Mouse (Mus musculus) retina, postnatal 7 days (tissue): ENCODE results near the gene Prrt4.

Experiments
- DNase-seq: peaks from one replicate; pipeline ENCODE4 v3.0.0-alpha.2; 2012; ENCODE audit warnings: low read depth, low spot score

Gene Prrt4

GRCm38 (mm10) chr6:29150001-29150400 lies 29.4 kb downstream of the Prrt4 start:
- no peak for DNase-seq

- DNase-seq: no peak
Observed at GRCm38 (mm10) chr6:29147407-29148010, 31.9 kb downstream of the Prrt4 start.

DNA sequence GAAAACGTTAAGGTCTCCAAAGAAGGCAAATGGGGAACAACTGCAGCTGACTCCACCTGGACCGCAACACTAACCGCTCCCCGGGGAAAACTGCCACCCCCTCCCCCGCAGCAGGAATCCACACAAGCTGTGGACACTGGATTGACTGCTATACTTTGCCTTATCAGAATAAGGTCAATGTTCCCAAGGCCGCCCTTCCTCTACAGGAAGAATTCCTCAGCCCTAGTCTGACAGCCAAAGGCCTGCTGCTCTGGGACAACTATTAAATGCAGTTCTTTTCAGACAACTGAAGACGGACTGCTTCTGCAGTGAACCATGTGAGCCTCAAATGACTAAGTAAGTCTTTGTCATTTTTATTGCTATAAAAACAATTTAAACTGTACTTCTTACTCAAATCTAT lies 32.7 kb downstream of the Prrt4 start:
- no peak for DNase-seq

DNA sequence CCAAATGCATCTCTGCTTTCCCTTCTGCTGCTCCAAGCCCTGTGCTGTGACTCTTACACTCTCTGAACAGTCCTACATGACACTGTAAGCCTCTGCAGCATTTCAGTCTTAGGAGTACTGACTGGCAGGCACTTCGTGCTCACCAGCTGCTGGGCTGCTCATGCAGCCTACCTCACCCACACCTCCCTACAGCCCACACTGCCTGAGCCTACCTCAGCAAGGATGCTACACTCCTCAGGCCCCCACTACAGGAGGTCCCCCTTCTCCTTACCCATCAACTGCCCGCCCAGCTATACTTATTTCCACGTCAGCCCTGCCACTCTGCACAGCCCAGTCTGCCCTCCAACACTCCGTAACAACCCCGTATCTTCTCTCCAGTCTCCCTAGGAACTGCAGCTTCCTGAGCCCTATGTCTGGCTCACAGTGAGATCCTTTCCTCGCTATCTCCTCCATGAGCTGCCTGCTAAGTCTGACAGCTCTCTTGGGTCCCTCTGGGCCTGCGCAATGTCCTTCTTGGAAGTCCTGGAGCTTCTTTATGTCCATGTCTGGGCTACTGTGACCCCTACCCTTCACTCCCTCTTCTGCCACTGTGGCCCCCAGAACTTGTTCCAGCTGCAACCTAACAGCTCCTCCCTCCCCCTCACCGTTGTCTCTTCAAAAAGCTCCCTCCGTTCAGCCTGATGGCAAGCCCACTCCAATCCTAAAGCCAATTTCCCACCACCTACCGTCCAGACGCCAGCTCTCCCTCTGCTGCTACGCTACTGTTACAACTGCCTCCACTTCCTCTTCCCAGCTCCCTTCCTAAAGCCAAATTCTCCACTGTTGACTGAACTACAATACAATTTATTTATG lies 33.7 kb downstream of the Prrt4 start:
- DNase-seq: no peak

DNA sequence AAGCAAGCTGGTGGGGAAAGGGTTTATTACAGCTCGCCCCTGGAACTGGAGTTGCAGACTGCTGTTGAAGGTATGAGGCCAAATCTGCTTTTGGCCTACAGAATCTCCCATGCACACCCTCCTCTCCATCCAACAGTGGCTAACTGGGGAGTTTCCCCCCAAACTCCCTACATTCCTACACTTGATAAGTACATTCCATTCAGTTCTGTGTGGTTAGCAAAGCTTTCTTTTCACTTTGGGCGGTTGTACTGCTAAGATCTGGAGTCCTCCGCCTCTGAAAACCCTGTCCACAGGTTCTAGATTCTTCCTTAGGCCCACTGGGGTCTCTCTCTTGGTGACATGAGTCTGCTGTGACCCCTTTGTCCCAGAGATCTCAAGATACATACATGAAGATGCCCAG lies 34.4 kb downstream of the Prrt4 start:
- no peak for DNase-seq

DNA sequence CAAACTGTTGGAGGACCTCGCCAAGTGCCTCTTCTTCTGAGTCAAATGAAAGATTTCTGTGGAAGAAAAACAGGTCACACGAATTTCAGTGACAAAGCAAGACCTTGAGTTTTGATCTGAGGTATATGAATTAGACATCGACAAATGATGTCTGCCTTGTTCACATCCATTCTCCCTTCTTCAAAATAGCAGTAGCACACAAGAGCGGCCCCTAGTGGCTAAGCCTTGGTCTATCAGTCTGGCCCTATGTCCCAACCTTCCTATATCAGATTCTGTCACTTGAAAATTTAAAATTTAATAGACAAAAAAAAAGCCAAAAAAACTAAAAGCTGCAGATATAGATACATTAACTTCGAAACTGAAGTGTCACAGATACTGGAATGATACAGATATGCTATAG lies 35.8 kb downstream of the Prrt4 start:
- peak; percentile 37 for DNase-seq

GRCm38 (mm10) chr6:29137441-29137840 lies 41.9 kb downstream of the Prrt4 start:
- DNase-seq: no peak

DNA sequence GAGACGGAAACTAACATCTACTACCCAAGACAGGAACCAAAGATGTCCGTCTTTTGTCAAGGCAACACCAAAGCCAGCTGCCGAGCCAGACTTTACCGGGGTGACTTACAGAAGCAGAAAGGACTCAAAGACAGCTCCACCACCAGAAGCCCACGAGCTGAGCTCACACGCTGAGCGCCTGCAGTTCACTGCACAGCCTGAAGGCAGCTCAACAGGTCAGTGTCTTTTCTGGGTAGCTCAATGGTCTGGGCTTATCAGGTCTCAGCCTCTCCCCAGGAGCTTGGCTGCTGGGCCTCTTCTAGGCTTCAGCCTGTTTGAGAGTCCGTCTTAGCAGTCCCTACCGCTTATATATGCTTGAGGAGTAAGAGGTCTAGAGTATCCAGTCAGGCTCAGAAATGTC lies 46.3 kb downstream of the Prrt4 start:
- DNase-seq: no peak

DNA sequence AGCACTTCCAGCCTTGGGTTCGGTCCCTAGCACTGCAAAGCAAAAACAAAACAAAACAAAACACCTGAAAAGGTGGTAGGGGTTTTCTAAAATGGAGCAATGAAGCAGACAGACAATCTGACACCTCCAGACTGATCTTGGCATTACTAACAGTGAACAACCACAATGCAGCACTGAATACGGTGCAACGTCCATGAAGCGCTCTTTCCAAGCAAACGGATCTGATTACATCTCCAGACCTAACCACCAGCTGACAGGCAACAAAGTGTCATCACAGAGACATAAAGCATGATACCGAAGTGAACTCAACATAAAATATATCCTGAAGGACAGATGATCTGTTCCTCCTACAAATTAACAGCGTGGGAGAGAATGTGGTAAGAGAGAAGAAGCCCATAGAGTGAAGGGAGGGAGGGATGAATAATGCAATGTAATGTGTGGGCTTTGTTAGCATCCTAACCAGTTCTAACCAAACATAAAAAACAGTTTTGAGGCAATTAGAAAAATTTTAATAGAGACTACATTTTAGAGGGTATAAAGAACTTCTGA lies 52.4 kb downstream of the Prrt4 start:
- no peak for DNase-seq

GRCm38 (mm10) chr6:29119990-29120389 lies 59.4 kb downstream of the Prrt4 start:
- DNase-seq: no peak
